Mouse (Mus musculus) ovary, adult 18-20 months (tissue): Measurements from ENCODE around the gene Hist1h1a.
"Not testable (repeated sequence)": the region's sequence is repeated elsewhere in the genome, so short reads cannot be mapped to it uniquely, and the experiment has no call there.

Source experiments
- DNase-seq: peaks from one replicate; pipeline ENCODE4 v3.0.0; 2022; ENCODE audit warnings: low spot score, mixed read lengths

The Hist1h1a gene

DNA sequence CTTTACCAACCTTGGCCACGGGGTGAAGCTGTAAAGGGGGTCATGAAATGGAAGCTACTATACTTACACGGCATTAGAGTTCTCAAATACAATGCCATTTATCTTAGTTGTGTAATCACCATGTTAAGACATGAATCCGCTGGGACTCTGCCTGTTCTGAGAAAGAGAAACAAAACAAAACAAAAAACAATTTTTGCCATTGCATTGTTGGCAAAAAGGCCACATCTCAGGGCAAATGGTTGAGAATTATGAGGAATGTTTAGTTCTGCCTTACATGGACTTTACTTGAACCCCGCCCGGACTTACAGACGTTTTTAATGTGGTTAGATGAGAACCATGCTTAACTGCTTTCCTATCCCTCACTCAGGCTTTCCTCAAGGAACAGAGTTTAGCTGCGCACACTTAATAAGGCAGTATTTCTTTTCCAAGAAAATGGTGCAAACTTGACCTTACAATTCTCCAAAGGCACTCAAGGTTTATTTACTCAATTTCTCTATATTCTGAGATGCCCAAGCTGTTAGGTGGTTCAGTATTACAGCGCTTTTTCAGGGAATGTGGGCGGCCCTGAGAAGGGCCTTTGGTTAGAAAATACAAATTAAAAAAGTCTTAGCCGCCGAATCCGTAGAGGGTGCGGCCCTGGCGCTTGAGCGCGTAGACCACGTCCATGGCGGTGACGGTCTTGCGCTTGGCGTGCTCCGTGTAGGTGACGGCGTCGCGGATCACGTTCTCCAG lies 3.1 kb upstream of the Hist1h1a start:
- DNase-seq, result no peak

- peak; percentile 95 for DNase-seq
Observed at GRCm38 (mm10) chr13:23760972-23761864, 2.2 kb upstream of the Hist1h1a start, which contains the start of gene Hist1h4a. Gene Hist1h4a, minus strand, starts transcription at chr13:23761230.

DNA sequence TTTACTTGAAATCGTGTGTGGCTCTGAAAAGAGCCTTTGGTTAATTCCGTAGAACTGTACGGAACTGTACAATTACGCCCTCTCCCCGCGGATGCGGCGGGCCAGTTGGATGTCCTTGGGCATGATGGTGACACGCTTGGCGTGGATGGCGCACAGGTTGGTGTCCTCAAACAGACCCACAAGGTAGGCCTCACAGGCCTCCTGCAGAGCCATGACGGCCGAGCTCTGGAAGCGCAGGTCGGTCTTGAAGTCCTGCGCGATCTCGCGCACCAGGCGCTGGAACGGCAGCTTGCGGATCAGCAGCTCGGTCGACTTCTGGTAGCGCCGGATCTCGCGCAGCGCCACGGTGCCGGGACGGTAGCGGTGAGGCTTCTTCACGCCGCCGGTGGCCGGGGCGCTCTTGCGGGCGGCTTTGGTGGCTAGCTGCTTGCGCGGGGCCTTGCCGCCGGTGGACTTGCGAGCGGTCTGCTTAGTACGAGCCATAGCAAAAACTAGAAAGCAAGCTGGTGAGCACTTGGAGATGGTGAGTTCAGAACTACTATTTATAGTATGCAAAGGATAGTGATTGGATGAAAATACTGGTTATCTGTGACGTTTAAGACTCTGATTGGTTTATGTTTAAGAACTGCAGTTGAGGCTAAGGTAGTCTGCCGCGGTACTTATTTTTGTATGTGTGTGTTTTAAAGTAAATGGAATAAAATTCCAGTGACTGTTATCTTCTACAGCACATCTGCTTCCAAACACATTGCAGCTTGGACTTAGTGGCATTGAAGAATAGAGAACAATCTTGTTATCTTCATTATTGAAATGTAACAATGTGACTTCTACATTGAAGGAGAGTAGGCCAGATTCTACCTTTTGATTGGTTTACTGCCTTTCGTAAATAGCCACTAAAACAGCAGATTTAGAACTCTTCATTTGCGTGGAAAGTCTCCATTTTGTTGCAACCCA lies 1.3 kb upstream of the Hist1h1a start, which contains the start of gene Hist1h3a:
Gene Hist1h3a, minus strand, starts transcription at position 516 of the 951 bp plus-strand sequence.
- DNase-seq, result peak; percentile 30

DNA sequence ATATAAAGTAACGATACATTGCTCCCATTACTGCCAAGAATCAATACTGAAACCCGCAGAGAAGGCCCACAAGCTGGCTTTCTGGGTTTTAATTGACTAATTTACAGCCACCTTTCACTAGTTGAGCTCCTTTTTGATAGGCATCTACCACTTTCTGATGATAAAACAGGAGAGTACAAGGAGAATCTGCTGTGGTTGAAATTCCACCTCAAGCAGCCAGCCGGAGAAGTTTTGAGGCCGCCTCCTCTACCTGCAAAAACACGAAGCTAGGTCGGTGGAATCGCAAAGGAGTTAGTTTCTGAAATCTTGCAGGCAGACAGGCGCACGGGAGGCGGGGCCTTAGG lies 252 bp upstream of the Hist1h1a start:
- no peak for DNase-seq

- no peak for DNase-seq
Observed at GRCm38 (mm10) chr13:23764324-23765171, 1.1 kb downstream of the Hist1h1a start.

DNA sequence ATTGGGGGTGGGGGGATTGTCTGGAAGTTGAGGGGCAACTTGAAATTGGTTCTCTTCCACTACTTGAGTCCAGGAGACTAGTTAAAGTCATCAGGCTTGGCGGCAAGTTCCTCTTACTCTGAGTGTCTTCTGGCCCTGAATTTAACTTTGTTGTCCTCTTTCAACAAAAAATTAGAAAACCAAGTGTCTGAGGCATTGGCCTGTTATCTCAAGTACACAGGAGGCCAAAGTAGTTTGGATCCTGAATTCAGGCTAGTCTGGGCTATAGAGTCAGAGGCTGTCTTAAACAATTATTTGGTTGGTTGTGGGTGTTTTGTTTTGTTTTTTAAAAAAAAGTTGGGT lies 1.7 kb downstream of the Hist1h1a start:
- DNase-seq, result no peak

GRCm38 (mm10) chr13:23766772-23767171 lies 3.3 kb downstream of the Hist1h1a start:
- DNase-seq, result no peak

DNA sequence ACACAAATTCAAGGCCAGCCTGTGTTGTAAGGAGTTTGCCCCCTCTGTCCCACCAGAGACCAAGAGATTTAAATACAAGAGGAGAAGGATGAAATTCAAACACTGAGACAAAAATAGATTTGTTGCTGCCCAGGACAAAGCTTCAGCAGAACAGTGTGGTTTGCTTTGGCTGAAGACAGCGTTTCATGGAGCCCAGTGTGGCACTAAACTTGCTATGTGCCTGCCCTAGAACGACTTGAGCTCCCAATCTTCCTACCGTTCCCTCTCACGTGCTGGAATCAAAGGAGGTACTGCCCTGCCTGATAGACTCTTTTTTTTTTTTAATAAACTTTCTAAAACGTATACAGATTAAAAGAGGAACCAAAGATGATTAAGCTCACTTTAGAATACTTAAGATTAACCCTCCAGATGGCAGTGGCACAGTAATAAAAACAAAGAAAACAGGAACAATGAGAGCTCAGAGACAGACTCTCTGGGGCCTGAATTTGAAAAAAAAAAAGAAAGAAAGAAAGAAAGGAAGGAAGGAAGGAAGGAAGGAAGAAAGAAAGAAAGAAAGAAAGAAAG lies 5.5 kb downstream of the Hist1h1a start:
- DNase-seq, result no peak

DNA sequence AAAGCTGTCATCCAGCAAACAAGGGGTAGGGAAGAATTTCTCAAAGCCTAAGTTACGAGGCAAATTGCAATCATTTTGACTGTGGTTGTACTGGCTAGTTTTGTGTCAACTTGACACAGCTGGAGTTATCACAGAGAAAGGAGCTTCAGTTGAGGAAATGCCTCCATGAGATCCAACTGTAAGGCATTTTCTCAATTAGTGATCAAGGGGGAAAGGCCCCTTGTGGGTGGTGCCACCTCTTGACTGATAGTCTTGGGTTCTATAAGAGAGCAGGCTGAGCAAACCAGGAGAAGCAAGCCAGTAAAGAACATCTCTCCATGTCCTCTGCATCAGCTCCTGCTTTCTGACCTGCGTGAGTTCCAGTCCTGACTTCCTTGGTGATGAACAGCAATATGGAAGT lies 6.1 kb downstream of the Hist1h1a start, which contains the start of gene Trim38:
Gene Trim38, plus strand, starts transcription at position 301 of the 400 bp plus-strand sequence.
- DNase-seq, result not testable (repeated sequence)

GRCm38 (mm10) chr13:23772561-23773313 lies 9.3 kb downstream of the Hist1h1a start:
- DNase-seq, result peak; percentile 44

GRCm38 (mm10) chr13:23778339-23778738 lies 14.9 kb downstream of the Hist1h1a start:
- no peak for DNase-seq

DNA sequence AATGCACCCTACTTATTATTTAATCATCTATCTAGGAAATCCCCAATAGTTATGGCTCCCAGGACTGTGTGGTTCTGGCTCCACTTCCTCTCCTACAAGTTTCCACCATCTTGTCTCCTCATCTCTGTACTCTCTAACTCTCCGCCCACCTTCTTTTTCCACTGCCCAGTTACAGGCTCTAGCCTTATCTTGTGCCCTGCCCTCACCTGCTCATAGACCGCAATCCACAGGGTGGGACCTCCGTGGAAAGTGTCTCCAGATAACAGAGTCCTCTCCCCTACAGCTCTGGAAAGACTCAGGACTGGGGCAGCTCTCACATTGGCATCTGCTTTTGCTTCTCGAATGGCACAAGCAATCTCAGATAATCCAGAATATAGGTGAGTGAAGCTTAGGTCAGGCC lies 15.6 kb downstream of the Hist1h1a start:
- no peak for DNase-seq

- DNase-seq, result no peak
Observed at GRCm38 (mm10) chr13:23792520-23792919, 29.1 kb downstream of the Hist1h1a start.

- DNase-seq, result no peak
Observed at GRCm38 (mm10) chr13:23799405-23799804, 35.9 kb downstream of the Hist1h1a start.

- DNase-seq, result no peak
Observed at GRCm38 (mm10) chr13:23804532-23804931, 41.1 kb downstream of the Hist1h1a start.

- DNase-seq, result no peak
Observed at GRCm38 (mm10) chr13:23806422-23807052, 43.1 kb downstream of the Hist1h1a start, which contains the start of gene Slc17a2. Gene Slc17a2, plus strand, starts transcription at chr13:23806993.
